Mouse (Mus musculus): ENCODE measurements around the gene Slc4a2. TPM values are rescaled to one million over a fixed set of nuclear protein-coding genes. Genes with fewer than 3 reads are reported as not detected.

The Slc4a2 gene
- 66.2 and 89.9 TPM in 2 replicates for polyA plus RNA-seq (2012; rRNA removed)

GRCm38 (mm10) chr5:24423129-24424003 is at the start of gene Slc4a2, which contains the start of gene Cdk5:
Gene Slc4a2, plus strand, starts transcription at chr5:24423837.
Gene Cdk5, minus strand, starts transcription at chr5:24423530.
- WGBS = under 1% methylated on average over 46 of the region's 46 CpGs
- DNase-seq (ENCODE audit: low read depth, low spot score) = peak; percentile 98

GRCm38 (mm10) chr5:24374216-24374615 is 49.4 kb upstream of the Slc4a2 start:
- 25% methylated on average over 6 of the region's 6 CpGs for WGBS
- no peak for DNase-seq (ENCODE audit: low read depth, low spot score)

- 51% methylated on average over 7 of the region's 7 CpGs for WGBS
- no peak for DNase-seq (ENCODE audit: low read depth, low spot score)
Observed at GRCm38 (mm10) chr5:24374666-24375328, 48.8 kb upstream of the Slc4a2 start.

GRCm38 (mm10) chr5:24378700-24379099 is 44.9 kb upstream of the Slc4a2 start:
- WGBS = 71% methylated on average over 2 of the region's 2 CpGs
- DNase-seq (ENCODE audit: low read depth, low spot score) = no peak

- 40% methylated on average over 4 of the region's 4 CpGs for WGBS
- DNase-seq (ENCODE audit: low read depth, low spot score) = no peak
Observed at GRCm38 (mm10) chr5:24379501-24379900, 44.1 kb upstream of the Slc4a2 start.

- DNase-seq (ENCODE audit: low read depth, low spot score) = no peak
- WGBS = 79% methylated on average over 4 of the region's 4 CpGs
Observed at GRCm38 (mm10) chr5:24380499-24380898, 43.1 kb upstream of the Slc4a2 start.

- DNase-seq (ENCODE audit: low read depth, low spot score) = no peak
- 66% methylated on average over 6 of the region's 6 CpGs for WGBS
Observed at GRCm38 (mm10) chr5:24381486-24381885, 42.2 kb upstream of the Slc4a2 start.

- 47% methylated on average over 2 of the region's 2 CpGs for WGBS
- DNase-seq (ENCODE audit: low read depth, low spot score) = no peak
Observed at GRCm38 (mm10) chr5:24381988-24382387, 41.6 kb upstream of the Slc4a2 start.

- 3% methylated on average over 34 of the region's 34 CpGs for WGBS
- peak; percentile 69 for DNase-seq (ENCODE audit: low read depth, low spot score)
Observed at GRCm38 (mm10) chr5:24383026-24383859, 40.4 kb upstream of the Slc4a2 start.

- WGBS = 56% methylated on average over 6 of the region's 6 CpGs
- no peak for DNase-seq (ENCODE audit: low read depth, low spot score)
Observed at GRCm38 (mm10) chr5:24384407-24384806, 39.2 kb upstream of the Slc4a2 start.

- WGBS = 98% methylated on average over 5 of the region's 5 CpGs
- DNase-seq (ENCODE audit: low read depth, low spot score) = no peak
Observed at GRCm38 (mm10) chr5:24385374-24385773, 38.3 kb upstream of the Slc4a2 start.

GRCm38 (mm10) chr5:24385887-24386550 is 37.6 kb upstream of the Slc4a2 start:
- no peak for DNase-seq (ENCODE audit: low read depth, low spot score)
- 89% methylated on average over 10 of the region's 10 CpGs for WGBS

- peak; percentile 22 for DNase-seq (ENCODE audit: low read depth, low spot score)
- 1% methylated on average over 73 of the region's 73 CpGs for WGBS
Observed at GRCm38 (mm10) chr5:24387264-24388241, 36.1 kb upstream of the Slc4a2 start.

GRCm38 (mm10) chr5:24388246-24388915 is 35.3 kb upstream of the Slc4a2 start:
- DNase-seq (ENCODE audit: low read depth, low spot score) = no peak

GRCm38 (mm10) chr5:24389011-24389657 is 34.5 kb upstream of the Slc4a2 start:
- DNase-seq (ENCODE audit: low read depth, low spot score) = no peak
- 70% methylated on average over 7 of the region's 7 CpGs for WGBS

More at GRCm38 (mm10) chr5:24388246-24388915, 35.3 kb upstream of the Slc4a2 start:
- 39% methylated on average over 26 of the region's 26 CpGs for WGBS

- WGBS = 89% methylated on average over 4 of the region's 4 CpGs
- no peak for DNase-seq (ENCODE audit: low read depth, low spot score)
Observed at GRCm38 (mm10) chr5:24389658-24390020, 34.0 kb upstream of the Slc4a2 start.

GRCm38 (mm10) chr5:24391864-24392263 is 31.8 kb upstream of the Slc4a2 start, which contains the start of gene Atg9b:
Gene Atg9b, minus strand, starts transcription at chr5:24392143.
- WGBS = 92% methylated on average over 7 of the region's 7 CpGs
- DNase-seq (ENCODE audit: low read depth, low spot score) = no peak

All from large intestine, adult 2 months (tissue).